13 mouse cellular contexts compared by ENCODE assay signal in genomic region chr7:64855976-64856375, GRCm38 (mm10). TPM values are rescaled to one million over a fixed set of nuclear protein-coding genes. Genes with fewer than 3 reads are reported as not detected.
DNase-seq lines count a peak whose midpoint lies in the region; ATAC-seq and TF ChIP-seq lines count a peak whose summit lies in the region.
"Had no signal": no experiment of that assay in that cellular context is flagged by ENCODE, and none has a peak within 500 bp of the region (broad histone marks: within the 10 kb centered on the region; RNA-seq: fewer than 3 reads in every experiment).

No protein-coding gene starts in this region.

- no peak for TF ChIP-seq POLR2A in brain, embryonic 14.5 days (IDR thresholded peaks at IDR 0.05; ENCODE audit: borderline replicate concordance, extremely low read depth, insufficient read depth, insufficient read length, poor library complexity, severe bottlenecking)

- peak overlapping the region; percentile 44 for H3K4me2 ChIP-seq in limb, embryonic 15.5 days
- H3K4me2 ChIP-seq in liver, embryonic 11.5 days = no peak overlapping the region
- H3K4me2 ChIP-seq: liver, embryonic 12.5 days had no signal

- ATAC-seq in limb, embryonic 15.5 days (ENCODE audit: insufficient number of reproducible peaks, low FRiP score, low TSS enrichment, low read depth) = no peak
- no peak for ATAC-seq in liver, embryonic 11.5 days (replicated peaks; ENCODE audit: low FRiP score)
- ATAC-seq: liver, embryonic 12.5 days had no signal

- peak overlapping the region; percentile 59; the same call in 1 of the 2 replicates for H3K27ac ChIP-seq in left cerebral cortex, adult 2 months
- H3K27ac ChIP-seq in limb, embryonic 15.5 days = peak overlapping the region; percentile 47
- no peak overlapping the region for H3K27ac ChIP-seq in liver, embryonic 11.5 days (ENCODE audit: low read depth, low read length)
- H3K27ac ChIP-seq: liver, embryonic 12.5 days; macrophage had no signal

- no peak for TF ChIP-seq CTCF in left cerebral cortex, adult 2 months (IDR thresholded peaks at IDR 0.05)
- TF ChIP-seq CTCF in brain, embryonic 14.5 days (IDR thresholded peaks at IDR 0.05; ENCODE audit: borderline replicate concordance, extremely low read depth, insufficient read depth, insufficient read length) = no peak

- H3K4me3 ChIP-seq in left cerebral cortex, adult 2 months = peak overlapping the region; percentile 42
- peak overlapping the region; percentile 26 for H3K4me3 ChIP-seq in limb, embryonic 15.5 days
- no peak overlapping the region for H3K4me3 ChIP-seq in liver, embryonic 11.5 days (ENCODE audit: low read depth, low read length)
- H3K4me3 ChIP-seq: liver, embryonic 12.5 days had no signal

- no peaks in the 10 kb centered on the region for H3K27me3 ChIP-seq in limb, embryonic 15.5 days
- H3K27me3 ChIP-seq in liver, embryonic 11.5 days (replicated peaks; ENCODE audit: control insufficient read depth, insufficient read depth, low read length) = no peaks in the 10 kb centered on the region
- H3K27me3 ChIP-seq: liver, embryonic 12.5 days had no signal

- no peak for DNase-seq in left cerebral cortex, adult 2 months (ENCODE audit: extremely low spot score in 1 of 2, low spot score in 2 of 2)
- DNase-seq in left cerebral cortex, adult 11 months (ENCODE audit: low spot score) = no peak
- DNase-seq in brain, embryonic 14.5 days (ENCODE audit: low read depth) = peak; percentile 60
- DNase-seq in cerebellum, postnatal 25 days = peak; percentile 51 to 63
- no peak for DNase-seq in liver, embryonic 11.5 days (ENCODE audit: low spot score)
- no peak for DNase-seq in layer of hippocampus, adult 8-10 months (ENCODE audit: low spot score in 2 of 2)
- no peak for DNase-seq in layer of hippocampus, adult 18-20 months (ENCODE audit: low spot score in 2 of 2)
- DNase-seq: adrenal gland, adult 8-10 months; gastrocnemius, postnatal 36 days; kidney, postnatal 14 days had no signal

- no peaks in the 10 kb centered on the region for H3K9me3 ChIP-seq in limb, embryonic 15.5 days
- no peaks in the 10 kb centered on the region for H3K9me3 ChIP-seq in liver, embryonic 11.5 days (ENCODE audit: control insufficient read depth, low read length)
- H3K9me3 ChIP-seq: liver, embryonic 12.5 days had no signal

- no peak overlapping the region for H3K9ac ChIP-seq in limb, embryonic 15.5 days
- H3K9ac ChIP-seq in liver, embryonic 11.5 days (ENCODE audit: low read depth, low read length) = no peak overlapping the region
- H3K9ac ChIP-seq: liver, embryonic 12.5 days had no signal

- H3K4me1 ChIP-seq in limb, embryonic 15.5 days = no peaks in the 10 kb centered on the region
- no peaks in the 10 kb centered on the region for H3K4me1 ChIP-seq in liver, embryonic 11.5 days (replicated peaks; ENCODE audit: control insufficient read depth, insufficient read depth, low read length)
- H3K4me1 ChIP-seq: liver, embryonic 12.5 days had no signal

- intact Hi-C loops in left cerebral cortex, adult 2 months (cut with DNase I) = no loop called here

- H3K36me3 ChIP-seq in limb, embryonic 15.5 days = no peaks in the 10 kb centered on the region
- H3K36me3 ChIP-seq in liver, embryonic 11.5 days (ENCODE audit: control insufficient read depth, insufficient read depth, low read length) = no peaks in the 10 kb centered on the region
- H3K36me3 ChIP-seq: liver, embryonic 12.5 days had no signal

- 25% methylated on average over 15 of the region's 15 CpGs for WGBS in limb, embryonic 15.5 days
- WGBS in liver, embryonic 11.5 days = 77% methylated on average over 15 of the region's 15 CpGs

RNA-seq across cellular contexts. Expression of gene Nsmce3, which starts 16.8 kb away (rescaled TPM):
- total RNA-seq in left cerebral cortex, adult 2 months (2021) = 10 to 100 TPM; 12.2 to 13.1 TPM
- 8.4 TPM in 2 replicates for polyA plus RNA-seq in brain, embryonic 14.5 days (2012; rRNA removed)
- 10.9 TPM in 2 replicates for polyA plus RNA-seq in limb, embryonic 15.5 days (2015; fragmentation: Nextera tagmentation; extraction: Ambion mirVana)
- 11.3 and 11.6 TPM in 2 replicates for polyA plus RNA-seq in liver, embryonic 11.5 days (2014; fragmentation: Nextera tagmentation; extraction: Ambion mirVana)
- 10 to 100 TPM; 16.4 to 17.8 (median 17.3) TPM for total RNA-seq in layer of hippocampus, adult 8-10 months (2022)
- total RNA-seq in layer of hippocampus, adult 18-20 months (2021) = 10 to 100 TPM; 15.9 to 16.9 TPM

Comparison
In these comparisons a context has a peak if more than half of its experiments do, and no peak if none do; other contexts are left out.
1. DNase-seq: peak in brain, embryonic 14.5 days (single experiment) and cerebellum, postnatal 25 days (2 of 2); none in left cerebral cortex, adult 2 months (0 of 2), left cerebral cortex, adult 11 months (single experiment), liver, embryonic 11.5 days (single experiment), layer of hippocampus, adult 8-10 months (0 of 2) and layer of hippocampus, adult 18-20 months (0 of 2).